Mouse (Mus musculus) left cerebral cortex, adult 2 months (tissue): ENCODE data around the gene AC129217.1. TPM values are rescaled to one million over a fixed set of nuclear protein-coding genes. Genes with fewer than 3 reads are reported as not detected.

Source experiments
- DNase-seq, 2 experiments: peaks; one replicate each; pipeline ENCODE4 v3.0.0; 2021 to 2022; ENCODE audit warnings: low spot score in 2 of 2, mixed read lengths in 1 of 2; ENCODE audit errors: extremely low spot score in 1 of 2
- H3K27ac ChIP-seq: fragments of 200-600 bp; 2 replicates; pipeline ENCODE4 v1.8.1; 2022
- H3K4me3 ChIP-seq: fragments of 200-600 bp; 2 replicates; pipeline ENCODE4 v1.8.1; 2022
- CTCF ChIP-seq: fragments of 200-600 bp; IDR thresholded peaks from 2 replicates; pipeline ENCODE4 v1.8.1; 2022; ENCODE audit warnings: antibody characterized with exemption, mild to moderate bottlenecking, moderate library complexity
- intact Hi-C: fragments of 180-260 bp; cut with DNase I; formaldehyde crosslinking; loops from one replicate; pipeline ENCODE4 v1.15.1; 2025
- long read RNA-seq, 2 experiments: library from polyadenylated mRNA; stranded (forward); transcript quantifications; one replicate each; pipeline ENCODE4 v2.0.0; 2021; ENCODE audit warnings: borderline mapping rate in 2 of 2
- total RNA-seq, 2 experiments: library from RNA; stranded (reverse); gene quantifications; 2 replicates each; pipeline ENCODE4 v1.2.3; 2021

AC129217.1 gene
- total RNA-seq = not detected
- long read RNA-seq, experiment 1 = 0 reads
- long read RNA-seq, experiment 2 = 0 reads

DNA sequence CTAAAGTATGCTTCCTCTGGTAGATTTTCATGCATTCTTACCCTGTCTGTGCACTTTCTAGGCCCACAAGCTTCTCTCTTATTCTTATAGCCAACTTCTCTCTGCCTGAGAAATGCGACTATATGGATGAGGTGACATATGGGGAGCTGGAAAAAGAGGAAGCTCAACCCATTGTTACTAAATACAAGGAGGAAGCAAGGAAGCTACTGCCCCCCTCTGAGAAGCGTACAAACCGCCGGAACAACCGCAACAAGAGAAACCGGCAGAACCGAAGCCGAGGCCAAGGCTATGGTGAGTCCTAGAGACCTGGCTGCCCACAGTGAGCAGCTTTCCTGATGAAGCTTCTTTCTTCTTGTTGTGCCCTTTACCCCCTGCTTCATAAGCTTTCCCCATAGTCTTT lies at the start of gene AC129217.1:
TSS of gene AC129217.1 (plus strand) at position 114 of the 400 bp plus-strand sequence.
- no peak for TF ChIP-seq CTCF
- DNase-seq = no peak
- intact Hi-C loops = no loop called here
- Histone ChIP-seq H3K27ac (0 out of 2 replicates have a peak within 1 kb of the TSS, but pooled peaks have one; percentile 1), H3K4me3 (no peak within 1 kb of the TSS)

DNA sequence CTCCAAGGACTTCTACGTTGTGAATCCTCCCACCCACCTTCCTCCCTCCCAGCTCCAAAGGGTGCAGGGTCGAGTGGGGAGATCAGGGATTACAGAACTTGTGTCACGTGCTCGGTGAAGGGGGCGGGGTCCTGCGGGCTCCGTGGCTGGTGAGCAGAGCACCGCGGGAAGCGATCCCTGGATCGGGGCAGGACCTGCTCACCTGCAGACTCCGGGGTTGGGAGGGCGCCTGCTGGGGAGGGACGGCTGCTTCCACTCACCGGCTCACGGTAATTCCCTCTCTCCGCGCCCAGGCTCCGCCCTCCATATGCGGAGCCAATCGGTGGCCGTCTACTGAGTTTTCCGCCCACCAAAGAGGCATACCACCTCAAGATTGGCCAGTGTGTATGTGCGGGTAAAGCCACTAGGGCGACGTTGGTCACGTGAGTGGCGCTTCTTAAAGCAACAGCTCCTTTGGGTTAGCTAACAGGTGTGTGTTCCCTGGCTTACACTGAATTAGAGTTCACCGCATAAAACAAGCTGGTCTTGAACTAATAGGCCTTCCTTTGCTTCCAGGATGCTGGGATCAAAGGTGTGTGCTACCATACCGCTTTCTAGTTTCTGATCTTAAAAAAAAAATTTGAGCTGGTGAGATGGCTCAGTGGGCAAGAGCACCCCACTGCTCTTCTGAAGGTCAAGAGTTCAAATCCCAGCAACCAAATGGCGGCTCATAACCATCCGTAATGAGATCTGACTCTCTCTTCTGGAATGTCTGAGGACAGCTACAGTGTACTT lies 43.4 kb upstream of the AC129217.1 start, which contains the start of gene Taf6l:
TSS of gene Taf6l (minus strand) at position 410 of the 774 bp plus-strand sequence.
- peak; percentile 84 to 92 for DNase-seq
- peak; percentile 56 for TF ChIP-seq CTCF
- Histone ChIP-seq H3K4me3 (peak within 1 kb of the TSS; percentile 57), H3K27ac (peak within 1 kb of the TSS; percentile 54; the same call in 1 of the 2 replicates)
- intact Hi-C loops = no loop called here

DNA sequence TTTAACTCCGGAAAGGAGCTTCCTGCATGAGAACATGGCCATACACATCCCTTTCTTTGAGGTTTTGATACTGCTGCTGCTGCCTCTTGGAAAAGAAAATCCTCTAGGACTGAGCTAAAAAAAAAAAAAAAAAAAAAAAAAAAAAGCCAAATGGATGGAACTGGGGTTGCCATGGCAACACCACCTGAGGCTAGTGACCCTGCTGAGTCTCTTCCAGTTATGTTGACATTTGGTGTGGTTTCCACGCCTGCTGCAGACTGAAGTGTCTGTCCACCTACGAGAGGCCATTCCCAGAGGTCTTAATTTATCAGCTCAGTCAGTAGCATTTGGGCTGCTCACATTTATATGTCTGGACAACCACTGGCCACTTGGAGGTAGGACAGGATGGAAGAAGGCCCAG lies 41.1 kb upstream of the AC129217.1 start:
- peak overlapping the region; percentile 86 for H3K27ac ChIP-seq

DNA sequence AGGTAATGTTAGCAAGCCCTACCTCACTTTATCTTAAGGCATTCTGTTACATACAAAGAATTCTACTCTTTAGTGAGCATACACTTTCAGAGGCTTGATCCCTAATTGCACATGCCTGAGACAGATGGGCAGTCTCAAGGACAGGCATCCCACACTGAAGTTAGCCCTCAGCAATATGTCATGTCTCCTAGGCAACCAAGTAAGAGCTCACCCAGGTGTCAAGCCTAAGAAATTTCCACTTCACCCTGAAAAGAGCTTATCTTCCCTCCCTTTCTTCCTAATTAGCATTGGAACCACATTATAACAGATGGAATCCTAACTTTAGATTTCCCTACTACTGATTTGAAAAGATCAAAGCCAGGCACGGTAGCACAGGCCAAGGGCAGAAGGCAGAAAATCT lies 40.4 kb upstream of the AC129217.1 start:
- intact Hi-C loops = no loop called here
- DNase-seq = no peak
- TF ChIP-seq CTCF = no peak
- H3K27ac ChIP-seq = peak overlapping the region; percentile 86
- H3K4me3 ChIP-seq = no peak overlapping the region

More for the DNA sequence above, 41.1 kb upstream of the AC129217.1 start:
- no peak overlapping the region for H3K4me3 ChIP-seq
- no peak for DNase-seq
- intact Hi-C loops = no loop called here
- no peak for TF ChIP-seq CTCF

DNA sequence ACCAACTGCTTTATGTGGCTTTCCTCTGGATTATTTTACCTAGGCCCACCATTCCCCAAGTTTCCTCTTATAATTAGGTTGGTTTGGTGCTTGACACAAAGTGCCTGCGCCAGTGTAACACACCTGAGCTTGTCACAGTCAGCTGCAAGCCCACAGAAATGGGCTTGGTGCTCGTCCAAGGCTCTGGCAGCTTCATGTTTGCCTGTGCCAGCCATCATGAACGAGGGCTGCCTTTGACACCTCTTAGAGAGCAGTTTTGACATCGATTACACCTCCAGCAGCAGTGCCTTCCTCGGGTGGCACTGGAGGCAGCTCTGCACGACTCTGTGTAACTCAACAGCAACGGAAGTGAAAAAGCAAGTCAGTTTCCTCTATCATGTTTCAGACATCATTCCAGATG lies 39.4 kb upstream of the AC129217.1 start:
- no peak for DNase-seq
- peak overlapping the region; percentile 86 for H3K27ac ChIP-seq
- TF ChIP-seq CTCF = no peak
- no peak overlapping the region for H3K4me3 ChIP-seq
- intact Hi-C loops = no loop called here

DNA sequence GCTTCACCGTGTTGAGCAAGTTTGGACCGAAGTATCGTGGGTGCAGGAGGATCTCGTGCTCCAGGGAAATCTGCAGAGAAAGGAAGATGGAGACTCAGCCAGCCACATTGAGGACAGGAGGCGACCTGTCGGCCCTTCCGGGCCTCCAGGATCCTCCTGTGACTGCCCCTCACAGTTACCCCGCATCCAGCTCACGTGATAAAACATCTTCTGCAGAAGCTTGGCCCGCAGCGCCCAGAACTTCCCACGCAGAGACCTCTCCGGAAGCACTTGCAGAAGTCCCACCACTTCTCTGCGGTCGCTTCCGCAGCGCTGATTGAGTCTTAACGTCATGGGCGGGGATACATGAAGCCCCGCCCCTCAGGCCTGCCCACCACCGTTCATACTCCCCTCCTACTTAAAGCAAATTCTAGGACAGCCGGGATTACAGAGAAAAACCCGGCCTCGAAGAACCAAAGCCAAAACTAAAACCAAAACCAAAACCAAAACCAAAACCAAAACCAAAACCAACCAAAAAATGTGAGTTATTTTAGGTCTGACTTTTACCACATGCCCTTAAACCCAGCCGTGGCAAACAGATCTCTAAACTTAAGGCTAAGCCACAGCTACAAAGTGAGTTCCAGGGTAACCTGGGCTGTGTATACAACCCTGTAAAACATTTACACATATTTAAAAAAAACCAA lies 31.2 kb upstream of the AC129217.1 start, which contains the start of gene Polr2g:
TSS of gene Polr2g (minus strand) at position 314 of the 683 bp plus-strand sequence.
- Histone ChIP-seq H3K4me3 (peak within 1 kb of the TSS; percentile 70), H3K27ac (peak within 1 kb of the TSS; percentile 86)
- TF ChIP-seq CTCF = no peak
- peak; percentile 84 to 90 for DNase-seq
- intact Hi-C loops = loop anchor here (1.0 kb wide), 1 partner anchor 21 kb away; the partner anchor contains the start of gene Ttc9c

DNA sequence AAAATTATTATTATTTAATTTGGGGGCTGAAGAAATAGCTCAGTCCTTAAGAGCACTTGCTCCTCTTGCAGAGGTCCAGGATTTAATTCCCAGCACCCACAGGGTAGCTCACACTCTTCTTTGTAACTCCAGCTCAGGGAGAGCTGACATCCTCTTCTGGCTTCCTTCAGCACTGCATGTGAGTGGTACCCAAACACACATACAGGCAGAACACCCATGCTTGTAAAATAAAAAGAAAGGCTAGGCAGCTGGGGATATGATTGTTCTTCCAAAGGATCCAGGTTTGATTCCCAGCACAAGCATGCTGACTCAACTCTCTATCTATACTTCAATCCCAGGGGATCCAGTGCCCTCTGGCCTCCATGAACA lies 30.6 kb upstream of the AC129217.1 start:
- DNase-seq = no peak
- Histone ChIP-seq H3K4me3 (peak overlapping the region; percentile 70), H3K27ac (peak overlapping the region; percentile 69)
- intact Hi-C loops = loop anchor here (1.0 kb wide), 1 partner anchor 20 kb away; the partner anchor contains the start of gene Ttc9c
- TF ChIP-seq CTCF = no peak; the same call in 1 of the 2 replicates

GRCm38 (mm10) chr19:8802130-8802821 lies 27.3 kb upstream of the AC129217.1 start, which contains the start of gene Zbtb3:
Gene Zbtb3, plus strand, starts transcription at chr19:8802555.
- no peak for TF ChIP-seq CTCF
- intact Hi-C loops = loop anchor here (1.0 kb wide), 1 partner anchor 17 kb away; the partner anchor contains the start of gene Ttc9c
- DNase-seq = peak; percentile 90 to 93
- H3K27ac ChIP-seq = peak within 1 kb of the TSS; percentile 82
- H3K4me3 ChIP-seq = peak within 1 kb of the TSS; percentile 51

GRCm38 (mm10) chr19:8803204-8803780 lies 26.3 kb upstream of the AC129217.1 start:
- Histone ChIP-seq H3K4me3 (no peak overlapping the region), H3K27ac (no peak overlapping the region)
- no peak for DNase-seq
- no peak for TF ChIP-seq CTCF
- intact Hi-C loops = no loop called here

DNA sequence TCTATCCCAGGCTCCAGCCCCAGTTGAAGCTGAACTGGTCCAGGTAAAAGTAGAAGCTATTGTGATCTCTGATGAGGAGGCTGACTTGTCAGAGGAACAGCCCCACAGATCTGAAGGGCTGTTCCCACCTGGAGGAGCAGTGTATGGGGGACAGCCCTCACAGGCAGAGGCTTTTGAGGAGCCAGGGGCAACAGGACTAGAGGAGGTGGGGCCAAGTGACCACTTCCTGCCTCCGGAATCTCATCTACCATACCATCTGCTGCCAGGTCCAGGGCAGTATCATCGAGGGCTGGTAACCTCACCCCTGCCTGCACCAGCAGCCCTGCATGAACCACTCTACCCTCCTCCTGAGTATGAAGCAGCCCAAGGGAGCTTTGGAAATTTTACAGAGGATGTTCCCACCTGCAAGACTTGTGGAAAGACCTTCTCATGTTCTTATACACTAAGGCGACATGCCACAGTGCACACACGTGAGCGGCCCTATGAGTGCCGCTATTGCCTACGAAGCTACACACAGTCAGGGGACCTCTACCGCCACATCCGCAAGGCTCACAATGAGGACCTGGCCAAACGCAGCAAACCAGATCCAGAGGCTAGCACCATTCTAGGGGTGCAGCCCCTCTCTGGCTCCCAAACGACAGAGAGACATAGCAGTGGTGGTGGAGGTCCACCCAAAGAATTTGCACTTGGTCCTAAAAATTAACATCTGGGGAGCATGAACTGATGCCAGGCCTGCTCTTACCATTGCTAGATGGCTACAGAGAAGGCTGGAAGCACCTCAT lies 25.5 kb upstream of the AC129217.1 start:
- Histone ChIP-seq H3K27ac (no peak overlapping the region), H3K4me3 (no peak overlapping the region)
- intact Hi-C loops = no loop called here
- DNase-seq = no peak
- no peak for TF ChIP-seq CTCF
